Mouse (Mus musculus) cerebellum, adult 9-10 months (tissue): ENCODE results near the gene Rnf216.

ENCODE experiments used
- DNase-seq: peaks from one replicate; pipeline ENCODE4 v3.0.0; 2022

The Rnf216 gene

GRCm38 (mm10) chr5:142956956-142957703 is 155.7 kb downstream of the Rnf216 start:
- no peak for DNase-seq

- no peak for DNase-seq
Measured at GRCm38 (mm10) chr5:142953641-142954040, 159.2 kb downstream of the Rnf216 start.

GRCm38 (mm10) chr5:142950405-142950804 is 162.4 kb downstream of the Rnf216 start:
- no peak for DNase-seq

GRCm38 (mm10) chr5:142949580-142949979 is 163.2 kb downstream of the Rnf216 start:
- DNase-seq = no peak

DNA sequence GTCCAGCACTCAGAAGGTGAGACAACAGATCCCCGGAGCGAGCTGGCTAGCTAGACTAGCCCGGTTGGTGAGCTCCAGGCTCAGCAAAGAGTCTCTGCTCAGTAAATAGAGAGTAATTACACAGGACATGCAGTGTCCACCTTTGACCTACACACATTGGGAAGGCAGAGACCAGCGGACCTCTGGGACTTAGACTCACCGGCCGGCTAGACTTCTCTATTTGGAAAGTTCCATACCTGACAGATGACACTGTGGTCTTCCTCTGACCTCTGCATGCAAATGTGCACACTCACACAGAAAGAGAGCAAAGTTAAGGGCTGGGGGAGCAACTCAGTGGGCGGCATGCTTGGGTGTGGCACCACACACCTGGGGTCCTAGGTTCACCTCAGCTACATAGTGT is 165.3 kb downstream of the Rnf216 start:
- no peak for DNase-seq

GRCm38 (mm10) chr5:142944979-142945682 is 167.7 kb downstream of the Rnf216 start:
- DNase-seq = no peak
